Mouse (Mus musculus) CH12.LX (cell line): Measurements from ENCODE around the gene Tmem120a.

Experiments used
- CHD1 ChIP-seq: IDR thresholded peaks from 2 replicates; pipeline ENCODE4 v1.6.1; 2012; ENCODE audit warnings: low read depth, low read length, improper control_type of control experiment, inconsistent platforms
- CTCF ChIP-seq, 2 experiments: IDR thresholded peaks in 1 of 2; conservative IDR thresholded peaks in 1 of 2; 2 replicates each; pipeline ENCODE4 v1.5.1; 2011 to 2012; ENCODE audit warnings: low read depth in 2 of 2, low read length in 2 of 2, improper control_type of control experiment in 1 of 2, inconsistent platforms in 1 of 2, mild to moderate bottlenecking in 1 of 2, moderate library complexity in 1 of 2
- EP300 ChIP-seq: IDR thresholded peaks from 2 replicates; pipeline ENCODE4 v1.6.1; 2011; ENCODE audit warnings: low read length, improper control_type of control experiment
- MAZ ChIP-seq: IDR thresholded peaks from 2 replicates; pipeline ENCODE4 v1.6.1; 2012; ENCODE audit warnings: low read depth, mild to moderate bottlenecking, inconsistent platforms, low read length, improper control_type of control experiment, moderate library complexity
- MXI1 ChIP-seq: IDR thresholded peaks from 2 replicates; pipeline ENCODE4 v1.6.1; 2011; ENCODE audit warnings: mild to moderate bottlenecking, low read depth, low read length, improper control_type of control experiment
- NELFE ChIP-seq: IDR thresholded peaks from 2 replicates; pipeline ENCODE4 v1.6.1; 2011; ENCODE audit warnings: low read depth, low read length, improper control_type of control experiment
- POLR2A ChIP-seq: IDR thresholded peaks from 2 replicates; pipeline ENCODE4 v1.6.1; 2011; ENCODE audit warnings: low read depth, mild to moderate bottlenecking, improper control_type of control experiment, low read length
- RAD21 ChIP-seq: IDR thresholded peaks from 2 replicates; pipeline ENCODE4 v1.6.1; 2011; ENCODE audit warnings: low read depth, mild to moderate bottlenecking, low read length, improper control_type of control experiment, moderate library complexity
- USF1 ChIP-seq: IDR thresholded peaks from 2 replicates; pipeline ENCODE4 v1.6.1; 2014; ENCODE audit warnings: low read depth, mild to moderate bottlenecking, inconsistent platforms, low read length, improper control_type of control experiment

DNA sequence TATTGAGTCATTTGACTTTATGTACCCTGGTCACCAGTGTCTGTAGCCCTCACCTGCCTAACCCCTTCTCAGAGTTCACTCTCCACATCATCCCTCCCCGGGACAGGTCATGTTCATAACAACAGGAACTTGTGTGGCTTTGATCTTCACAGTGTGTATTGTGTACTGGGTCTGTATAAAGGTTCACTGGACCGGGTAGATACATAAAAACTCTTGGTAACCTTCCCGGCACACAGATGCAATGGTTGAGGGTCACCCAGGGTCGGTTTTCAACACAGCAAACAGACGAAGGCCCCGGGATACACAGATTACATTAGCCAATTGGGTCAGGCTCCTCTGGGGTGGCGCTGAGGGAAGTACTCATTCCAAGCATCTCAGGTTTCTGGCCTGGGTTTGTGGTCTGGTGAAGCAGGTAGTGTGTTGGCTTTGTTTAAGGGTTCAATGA lies 48.9 kb downstream of the Tmem120a start:
- TF ChIP-seq EP300 (no peak), MAZ (no peak), USF1 (no peak), CTCF (conservative IDR thresholded peaks at IDR 0.05 in 1 of 2, IDR thresholded peaks at IDR 0.05 in 1 of 2; ENCODE audit: low read depth in 2 of 2, low read length in 2 of 2) (no peak), RAD21 (no peak), POLR2A (no peak), MXI1 (no peak), NELFE (no peak), CHD1 (no peak)
